Mouse (Mus musculus): ENCODE measurements around the gene Large1. TPM values are rescaled to one million over a fixed set of nuclear protein-coding genes. Genes with fewer than 3 reads are reported as not detected.
"Not testable (repeated sequence)": the region's sequence is repeated elsewhere in the genome, so short reads cannot be mapped to it uniquely, and the experiment has no call there.

The Large1 gene
- polyA plus RNA-seq, 1 experiment from 2014 or later: 12.5 TPM

DNA sequence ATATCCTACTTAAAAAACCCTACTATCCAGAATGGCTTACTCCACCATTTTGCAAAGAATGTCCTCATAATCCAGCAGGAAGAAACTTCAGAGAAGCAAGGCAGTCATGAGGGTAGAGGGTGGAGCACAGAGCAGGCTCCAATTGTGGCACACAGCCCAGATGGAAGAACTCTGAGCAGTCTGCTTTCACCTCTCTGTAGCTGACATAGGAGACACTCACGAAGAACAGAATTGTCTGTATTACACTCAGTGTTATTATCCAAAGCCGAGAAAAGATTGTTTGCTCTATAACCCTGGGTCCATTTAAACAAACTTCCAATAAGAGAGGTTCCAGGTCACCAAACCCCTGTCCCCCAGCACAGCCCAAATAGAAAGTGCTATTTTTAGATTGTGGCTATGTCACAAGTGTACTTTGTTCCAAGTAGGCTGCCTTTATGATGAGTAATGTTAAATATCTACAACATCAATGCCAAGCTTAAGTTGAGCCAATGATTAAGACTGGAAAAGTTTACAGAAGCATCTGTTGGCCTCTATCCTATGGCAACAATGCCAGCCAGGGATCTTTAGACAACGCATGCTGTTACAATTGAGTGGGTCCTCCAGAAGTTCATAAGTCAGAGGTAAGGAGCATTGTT, 10.5 kb downstream of the Large1 start:
- H3K4me2 ChIP-seq (ENCODE audit: low read depth, low read length): no peak overlapping the region
- no peaks in the 10 kb centered on the region for H3K27me3 ChIP-seq (replicated peaks; ENCODE audit: control insufficient read depth, insufficient read depth, low read length)
- H3K36me3 ChIP-seq (ENCODE audit: control insufficient read depth, insufficient read depth, low read length): no peaks in the 10 kb centered on the region
- no peak overlapping the region for H3K9ac ChIP-seq (ENCODE audit: low read depth, low read length)
- no peak overlapping the region for H3K4me3 ChIP-seq (ENCODE audit: low read depth, low read length)
- ATAC-seq (ENCODE audit: low read depth) (no peak), DNase-seq (ENCODE audit: low spot score) (peak; percentile 39)
- H3K27ac ChIP-seq (replicated peaks; ENCODE audit: low read depth, low read length): no peak overlapping the region
- 0 out of 2 replicates have a peak, but pooled peaks cover 4% of the 10 kb centered on the region for H3K4me1 ChIP-seq (ENCODE audit: control insufficient read depth, insufficient read depth, low read length)
- WGBS: 80% methylated on average over 3 of the region's 3 CpGs
- no peaks in the 10 kb centered on the region for H3K9me3 ChIP-seq (ENCODE audit: control insufficient read depth, low read length)

DNA sequence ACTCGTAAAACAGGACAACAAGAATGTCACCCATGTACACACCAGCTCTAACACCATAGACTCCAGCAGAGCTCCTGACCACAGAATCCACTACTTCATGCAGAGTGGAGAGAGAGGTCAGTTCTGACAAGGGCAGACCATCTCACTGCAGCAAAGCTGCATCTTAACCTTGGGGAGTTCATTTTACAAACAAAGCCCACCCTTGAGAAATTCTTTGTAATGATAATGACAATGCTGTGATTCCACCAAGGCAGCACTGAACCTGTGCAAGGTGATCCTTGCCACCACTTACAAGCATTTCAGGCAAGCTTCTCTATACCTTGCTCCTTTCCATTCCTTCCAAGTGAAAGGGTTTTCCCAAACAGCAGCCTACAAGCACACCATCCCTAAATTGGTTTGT, 16.5 kb downstream of the Large1 start:
- 71% methylated on average over 1 of the region's 1 CpGs for WGBS

DNA sequence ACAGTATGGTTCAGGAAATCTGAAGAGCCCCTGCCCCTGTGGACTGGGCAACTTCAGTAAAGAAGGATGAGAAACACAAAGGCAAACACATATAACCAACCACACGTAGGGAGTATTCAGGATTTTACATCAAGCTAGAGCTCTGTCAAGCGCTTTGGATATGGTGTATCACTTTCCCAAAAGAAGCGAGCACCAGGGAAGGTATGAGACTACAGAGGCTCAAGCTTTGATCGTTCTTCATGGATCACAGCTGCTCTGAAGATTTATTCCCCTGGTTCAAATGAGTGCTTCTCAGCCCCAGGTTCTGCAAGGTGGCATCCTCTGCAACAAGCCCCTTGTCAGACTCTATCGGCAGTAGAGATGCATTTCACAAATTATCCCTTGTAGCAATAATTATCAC, 24.2 kb downstream of the Large1 start:
- no peak for DNase-seq (ENCODE audit: low spot score)
- Histone ChIP-seq H3K36me3 (ENCODE audit: control insufficient read depth, insufficient read depth, low read length) (peaks cover 7% of the 10 kb centered on the region), H3K9me3 (ENCODE audit: control insufficient read depth, low read length) (no peaks in the 10 kb centered on the region), H3K9ac (ENCODE audit: low read depth, low read length) (no peak overlapping the region), H3K27me3 (replicated peaks; ENCODE audit: control insufficient read depth, insufficient read depth, low read length) (no peaks in the 10 kb centered on the region), H3K4me1 (ENCODE audit: control insufficient read depth, insufficient read depth, low read length) (no peaks in the 10 kb centered on the region), H3K27ac (replicated peaks; ENCODE audit: low read depth, low read length) (no peak overlapping the region), H3K4me2 (ENCODE audit: low read depth, low read length) (no peak overlapping the region), H3K4me3 (ENCODE audit: low read depth, low read length) (no peak overlapping the region)
- ATAC-seq (ENCODE audit: low read depth): no peak
- 83% methylated on average over 5 of the region's 5 CpGs for WGBS

More for the DNA sequence above, 16.5 kb downstream of the Large1 start:
- H3K9ac ChIP-seq (ENCODE audit: low read depth, low read length): no peak overlapping the region
- H3K4me2 ChIP-seq (ENCODE audit: low read depth, low read length): no peak overlapping the region
- DNase-seq (ENCODE audit: low spot score) (no peak), ATAC-seq (ENCODE audit: low read depth) (no peak)
- no peak overlapping the region for H3K4me3 ChIP-seq (ENCODE audit: low read depth, low read length)
- H3K27me3 ChIP-seq (replicated peaks; ENCODE audit: control insufficient read depth, insufficient read depth, low read length): no peaks in the 10 kb centered on the region
- H3K36me3 ChIP-seq (ENCODE audit: control insufficient read depth, insufficient read depth, low read length): peaks cover 7% of the 10 kb centered on the region
- H3K9me3 ChIP-seq (ENCODE audit: control insufficient read depth, low read length): no peaks in the 10 kb centered on the region
- H3K27ac ChIP-seq (replicated peaks; ENCODE audit: low read depth, low read length): no peak overlapping the region
- no peaks in the 10 kb centered on the region for H3K4me1 ChIP-seq (ENCODE audit: control insufficient read depth, insufficient read depth, low read length)

DNA sequence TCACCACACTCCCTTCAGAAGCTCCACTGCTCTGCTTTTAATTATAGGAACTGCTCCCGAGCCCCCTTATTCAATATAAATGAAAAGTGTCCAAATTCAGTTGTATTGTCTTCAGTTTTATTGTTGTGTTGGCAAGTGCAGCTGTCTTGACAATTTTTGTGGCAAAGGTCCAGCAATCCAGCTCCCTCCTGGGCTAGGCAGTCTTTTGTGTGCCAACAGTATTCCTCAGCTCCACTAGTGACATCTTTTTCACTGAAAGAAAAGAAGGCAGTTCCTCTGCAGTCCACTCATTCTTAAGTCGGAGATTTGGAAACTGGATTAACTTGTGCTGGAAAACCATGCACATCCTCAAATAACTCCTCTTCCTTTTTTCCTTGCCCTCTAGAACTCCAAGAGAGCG, 25.3 kb downstream of the Large1 start:
- H3K4me2 ChIP-seq (ENCODE audit: low read depth, low read length): no peak overlapping the region
- H3K4me3 ChIP-seq (ENCODE audit: low read depth, low read length): no peak overlapping the region
- ATAC-seq (ENCODE audit: low read depth): no peak
- 74% methylated on average over 3 of the region's 3 CpGs for WGBS
- H3K4me1 ChIP-seq (ENCODE audit: control insufficient read depth, insufficient read depth, low read length): no peaks in the 10 kb centered on the region
- no peak overlapping the region for H3K9ac ChIP-seq (ENCODE audit: low read depth, low read length)
- no peaks in the 10 kb centered on the region for H3K27me3 ChIP-seq (replicated peaks; ENCODE audit: control insufficient read depth, insufficient read depth, low read length)
- H3K27ac ChIP-seq (replicated peaks; ENCODE audit: low read depth, low read length): no peak overlapping the region
- peaks cover 7% of the 10 kb centered on the region for H3K36me3 ChIP-seq (ENCODE audit: control insufficient read depth, insufficient read depth, low read length)
- no peaks in the 10 kb centered on the region for H3K9me3 ChIP-seq (ENCODE audit: control insufficient read depth, low read length)
- DNase-seq (ENCODE audit: low spot score): peak; percentile 26

DNA sequence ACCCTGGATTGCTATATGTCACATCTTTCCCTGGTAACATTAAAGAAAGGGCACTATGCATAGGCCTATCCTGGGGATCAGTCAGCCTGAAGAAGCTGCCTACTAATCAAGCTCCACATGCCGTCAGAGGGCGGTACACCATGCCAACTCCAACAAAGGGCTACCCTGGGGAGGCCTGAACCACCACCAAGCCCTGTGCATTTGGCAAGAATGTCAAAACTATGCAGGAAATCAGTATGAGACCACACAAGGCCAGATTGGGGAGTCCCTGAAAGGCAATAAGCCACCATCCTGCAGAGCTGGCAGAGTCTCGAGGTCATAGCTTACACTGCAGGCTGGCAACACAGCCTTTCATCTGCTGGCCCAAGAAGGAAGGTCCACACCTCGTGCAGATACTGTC, 28.7 kb downstream of the Large1 start:
- ATAC-seq (ENCODE audit: low read depth) (peak; percentile 44; the same call in 1 of the 2 replicates), DNase-seq (ENCODE audit: low spot score) (peak; percentile 9)
- Histone ChIP-seq H3K4me3 (ENCODE audit: low read depth, low read length) (no peak overlapping the region), H3K9ac (ENCODE audit: low read depth, low read length) (no peak overlapping the region), H3K4me2 (ENCODE audit: low read depth, low read length) (no peak overlapping the region), H3K27me3 (replicated peaks; ENCODE audit: control insufficient read depth, insufficient read depth, low read length) (no peaks in the 10 kb centered on the region), H3K9me3 (ENCODE audit: control insufficient read depth, low read length) (no peaks in the 10 kb centered on the region), H3K36me3 (ENCODE audit: control insufficient read depth, insufficient read depth, low read length) (no peaks in the 10 kb centered on the region), H3K27ac (replicated peaks; ENCODE audit: low read depth, low read length) (no peak overlapping the region), H3K4me1 (ENCODE audit: control insufficient read depth, insufficient read depth, low read length) (no peaks in the 10 kb centered on the region)
- WGBS: 71% methylated on average over 4 of the region's 4 CpGs

DNA sequence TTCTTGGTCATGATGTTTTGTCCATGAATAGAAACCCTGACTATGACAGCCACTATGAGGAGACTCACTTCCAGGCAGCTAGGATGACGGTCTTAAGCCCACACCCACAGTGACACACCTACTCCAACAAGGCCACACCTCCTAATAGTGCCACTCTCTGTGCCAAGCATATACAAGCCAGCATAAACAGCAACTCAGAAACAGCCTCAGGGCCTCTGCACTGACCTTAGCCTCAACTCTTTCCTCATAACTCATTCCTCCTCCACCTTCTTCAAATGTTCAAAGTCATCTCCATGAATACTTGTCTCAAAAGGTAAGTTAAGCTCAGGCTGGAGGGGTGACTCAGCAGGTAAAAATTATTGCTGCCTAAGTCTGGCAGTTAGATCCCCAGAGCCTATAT, 29.7 kb downstream of the Large1 start:
- Histone ChIP-seq H3K27me3 (replicated peaks; ENCODE audit: control insufficient read depth, insufficient read depth, low read length) (no peaks in the 10 kb centered on the region), H3K4me1 (ENCODE audit: control insufficient read depth, insufficient read depth, low read length) (no peaks in the 10 kb centered on the region), H3K4me3 (ENCODE audit: low read depth, low read length) (no peak overlapping the region), H3K27ac (replicated peaks; ENCODE audit: low read depth, low read length) (no peak overlapping the region), H3K9me3 (ENCODE audit: control insufficient read depth, low read length) (no peaks in the 10 kb centered on the region), H3K4me2 (ENCODE audit: low read depth, low read length) (no peak overlapping the region), H3K9ac (ENCODE audit: low read depth, low read length) (no peak overlapping the region), H3K36me3 (ENCODE audit: control insufficient read depth, insufficient read depth, low read length) (no peaks in the 10 kb centered on the region)
- ATAC-seq (ENCODE audit: low read depth) (no peak), DNase-seq (ENCODE audit: low spot score) (no peak)
- 92% methylated on average over 1 of the region's 1 CpGs for WGBS

DNA sequence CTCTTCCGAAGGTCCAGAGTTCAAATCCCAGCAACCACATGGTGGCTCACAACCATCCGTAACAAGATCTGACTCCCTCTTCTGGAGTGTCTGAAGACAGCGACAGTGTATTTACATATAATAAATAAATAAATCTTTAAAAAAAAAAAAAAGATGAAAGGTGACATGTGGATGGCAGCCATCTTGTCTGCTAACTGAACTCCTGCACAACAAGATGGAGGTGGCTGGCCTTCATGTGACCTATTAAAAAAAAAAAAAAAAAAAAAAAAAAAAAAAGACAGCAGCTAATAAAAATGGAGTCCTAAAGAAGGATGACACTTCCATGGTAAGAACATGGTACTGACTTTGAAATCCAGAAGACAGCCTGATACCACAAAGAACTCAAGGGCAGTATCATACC, 33.8 kb downstream of the Large1 start:
- H3K27me3 ChIP-seq (replicated peaks; ENCODE audit: control insufficient read depth, insufficient read depth, low read length); H3K9ac ChIP-seq (ENCODE audit: low read depth, low read length); H3K9me3 ChIP-seq (ENCODE audit: control insufficient read depth, low read length); H3K27ac ChIP-seq (replicated peaks; ENCODE audit: low read depth, low read length); H3K4me3 ChIP-seq (ENCODE audit: low read depth, low read length); H3K4me2 ChIP-seq (ENCODE audit: low read depth, low read length); H3K36me3 ChIP-seq (ENCODE audit: control insufficient read depth, insufficient read depth, low read length); DNase-seq (ENCODE audit: low spot score); H3K4me1 ChIP-seq (ENCODE audit: control insufficient read depth, insufficient read depth, low read length): not testable (repeated sequence)
- WGBS: no CpG with 5 or more reads among the region's 3 CpGs
- peak; percentile 75; the same call in 1 of the 2 replicates for ATAC-seq (ENCODE audit: low read depth)

DNA sequence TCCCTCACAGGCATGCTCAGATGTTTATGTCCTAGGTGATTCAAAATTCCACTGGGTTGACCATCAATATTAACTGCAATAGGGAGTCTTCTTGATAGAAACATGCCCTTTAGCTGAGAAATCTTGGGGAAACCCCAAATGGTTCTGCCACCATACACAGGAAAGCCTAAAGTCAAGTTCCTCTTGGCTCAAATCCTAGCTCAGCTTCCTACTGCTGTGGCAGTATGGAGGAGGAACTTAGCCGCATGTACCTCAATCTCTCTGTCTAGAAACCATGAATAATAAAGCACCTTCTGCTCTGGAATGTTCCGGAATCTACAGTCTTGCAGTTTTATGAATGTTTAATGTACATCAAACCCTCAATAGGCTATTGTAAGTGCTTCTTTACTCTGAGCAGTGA, 39.4 kb downstream of the Large1 start:
- no peak for ATAC-seq (ENCODE audit: low read depth)

More for the DNA sequence above, 39.4 kb downstream of the Large1 start:
- Histone ChIP-seq H3K36me3 (ENCODE audit: control insufficient read depth, insufficient read depth, low read length) (no peaks in the 10 kb centered on the region), H3K4me1 (ENCODE audit: control insufficient read depth, insufficient read depth, low read length) (no peaks in the 10 kb centered on the region), H3K4me2 (ENCODE audit: low read depth, low read length) (no peak overlapping the region), H3K4me3 (ENCODE audit: low read depth, low read length) (no peak overlapping the region), H3K27me3 (replicated peaks; ENCODE audit: control insufficient read depth, insufficient read depth, low read length) (no peaks in the 10 kb centered on the region), H3K9ac (ENCODE audit: low read depth, low read length) (no peak overlapping the region), H3K27ac (replicated peaks; ENCODE audit: low read depth, low read length) (no peak overlapping the region), H3K9me3 (ENCODE audit: control insufficient read depth, low read length) (no peaks in the 10 kb centered on the region)
- no peak for DNase-seq (ENCODE audit: low spot score)
- 89% methylated on average over 2 of the region's 2 CpGs for WGBS

Data from embryonic facial prominence, embryonic 14.5 days (tissue).